Mouse (Mus musculus) layer of hippocampus, adult 9-10 months (tissue): ENCODE data around the gene Zfp654.

Source experiments
- DNase-seq: peaks from one replicate; pipeline ENCODE4 v3.0.0; 2022; ENCODE audit warnings: low spot score

Gene Zfp654

GRCm38 (mm10) chr16:64852891-64853290 is 1.4 kb upstream of the Zfp654 start:
- DNase-seq = no peak

GRCm38 (mm10) chr16:64852441-64852871 is 1.0 kb upstream of the Zfp654 start:
- no peak for DNase-seq

- peak; percentile 7 for DNase-seq
Observed at GRCm38 (mm10) chr16:64851085-64851562, 328 bp downstream of the Zfp654 start.

GRCm38 (mm10) chr16:64850287-64851084 is 966 bp downstream of the Zfp654 start:
- DNase-seq = no peak

GRCm38 (mm10) chr16:64845947-64846346 is 5.5 kb downstream of the Zfp654 start:
- no peak for DNase-seq

GRCm38 (mm10) chr16:64842374-64842729 is 9.1 kb downstream of the Zfp654 start:
- no peak for DNase-seq

- DNase-seq = no peak
Observed at GRCm38 (mm10) chr16:64841481-64842373, 9.7 kb downstream of the Zfp654 start.

- no peak for DNase-seq
Observed at GRCm38 (mm10) chr16:64836709-64837108, 14.7 kb downstream of the Zfp654 start.

GRCm38 (mm10) chr16:64835996-64836545 is 15.4 kb downstream of the Zfp654 start:
- DNase-seq = no peak

- no peak for DNase-seq
Observed at GRCm38 (mm10) chr16:64830291-64830690, 21.2 kb downstream of the Zfp654 start.

GRCm38 (mm10) chr16:64824474-64824873 is 27.0 kb downstream of the Zfp654 start:
- no peak for DNase-seq

GRCm38 (mm10) chr16:64823890-64824289 is 27.6 kb downstream of the Zfp654 start:
- DNase-seq = no peak

GRCm38 (mm10) chr16:64817094-64817765 is 34.2 kb downstream of the Zfp654 start:
- DNase-seq = no peak

- DNase-seq = no peak
Observed at GRCm38 (mm10) chr16:64803041-64803440, 48.4 kb downstream of the Zfp654 start.

GRCm38 (mm10) chr16:64801638-64802037 is 49.8 kb downstream of the Zfp654 start:
- DNase-seq = no peak

GRCm38 (mm10) chr16:64800393-64800792 is 51.1 kb downstream of the Zfp654 start:
- no peak for DNase-seq

- DNase-seq = no peak
Observed at GRCm38 (mm10) chr16:64794802-64795201, 56.6 kb downstream of the Zfp654 start.

- no peak for DNase-seq
Observed at GRCm38 (mm10) chr16:64789706-64790105, 61.7 kb downstream of the Zfp654 start.

GRCm38 (mm10) chr16:64775516-64775915 is 75.9 kb downstream of the Zfp654 start:
- no peak for DNase-seq

GRCm38 (mm10) chr16:64771431-64771818 is 80.0 kb downstream of the Zfp654 start:
- no peak for DNase-seq

- DNase-seq = peak; percentile 54
Observed at GRCm38 (mm10) chr16:64770521-64771430, 80.7 kb downstream of the Zfp654 start, which contains the start of gene 4930453N24Rik. Gene 4930453N24Rik (minus strand): TSS chr16:64771161.
